Mouse (Mus musculus) adrenal gland, postnatal 25 days (tissue): ENCODE measurements around the gene Vill. TPM values are rescaled to one million over a fixed set of nuclear protein-coding genes. Genes with fewer than 3 reads are reported as not detected.

Experiments
- DNase-seq: peaks from one replicate; pipeline ENCODE4 v3.0.0; 2021; ENCODE audit warnings: mixed read lengths
- total RNA-seq: library from RNA; stranded (reverse); gene quantifications from 2 replicates; pipeline ENCODE4 v1.2.3, GENCODE M21; 2021

The Vill gene
- total RNA-seq, 1 experiment from 2014 or later: 1.7 TPM

- DNase-seq: no peak
Observed at GRCm38 (mm10) chr9:119034676-119035665, 17.6 kb upstream of the Vill start.

DNA sequence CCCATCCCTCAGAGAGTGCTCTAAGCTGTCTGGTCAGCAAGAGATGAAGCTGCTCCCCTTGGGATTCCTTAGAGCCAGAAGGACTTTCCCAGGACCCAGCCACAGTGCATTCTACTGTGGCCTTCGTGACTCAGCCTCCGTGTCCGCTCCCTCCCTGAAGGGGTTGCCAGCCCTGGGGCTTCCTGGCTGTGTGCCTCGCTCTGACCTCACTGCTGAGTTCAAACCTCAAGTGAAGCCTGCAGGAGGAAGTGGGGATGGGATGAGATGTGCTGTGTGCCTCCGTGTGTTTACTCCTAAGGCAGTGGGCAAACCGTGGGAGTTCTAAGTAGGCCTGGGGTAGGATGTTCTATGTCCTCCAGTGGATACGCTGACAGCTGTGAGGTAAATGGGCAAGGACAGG, 16.7 kb upstream of the Vill start:
- DNase-seq: peak; percentile 83

DNA sequence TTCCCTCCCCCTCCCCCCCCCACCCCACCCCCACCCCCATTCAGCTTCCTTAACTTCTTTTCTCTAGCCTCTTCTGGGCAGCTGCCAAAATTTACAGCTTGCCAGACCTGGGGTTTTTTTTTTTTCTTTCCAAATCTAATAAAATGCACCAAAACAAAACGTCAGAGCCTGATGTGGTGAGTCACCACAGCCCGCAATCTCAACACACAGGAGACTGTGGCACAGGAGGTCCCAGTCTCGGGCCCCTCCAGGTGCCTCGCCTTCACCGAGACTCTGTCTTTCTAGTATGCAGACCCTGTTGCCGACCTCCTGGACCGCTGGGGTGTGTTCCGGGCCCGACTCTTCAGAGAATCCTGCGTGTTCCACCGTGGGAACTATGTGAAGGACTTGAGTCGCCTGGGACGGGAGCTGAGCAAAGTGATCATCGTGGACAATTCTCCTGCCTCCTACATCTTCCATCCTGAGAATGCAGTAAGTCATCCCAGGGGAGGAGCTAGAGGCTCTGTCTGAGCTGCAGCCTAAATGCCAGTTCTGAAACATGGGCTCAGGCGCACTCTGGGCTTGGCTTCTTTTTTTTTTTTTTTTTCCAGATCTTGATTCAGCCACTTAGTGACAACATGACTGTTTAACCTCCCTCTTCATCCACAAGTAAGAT, 15.4 kb upstream of the Vill start:
- no peak for DNase-seq

- DNase-seq: no peak
Observed at GRCm38 (mm10) chr9:119038574-119038973, 14.0 kb upstream of the Vill start.

- DNase-seq: no peak
Observed at GRCm38 (mm10) chr9:119040101-119040775, 12.3 kb upstream of the Vill start.

GRCm38 (mm10) chr9:119048182-119048903, 4.2 kb upstream of the Vill start:
- DNase-seq: no peak

- DNase-seq: no peak
Observed at GRCm38 (mm10) chr9:119051158-119051557, 1.4 kb upstream of the Vill start.

- DNase-seq: no peak
Observed at GRCm38 (mm10) chr9:119053964-119054576, 1.5 kb downstream of the Vill start.

GRCm38 (mm10) chr9:119055336-119055735, 2.8 kb downstream of the Vill start:
- DNase-seq: no peak

DNA sequence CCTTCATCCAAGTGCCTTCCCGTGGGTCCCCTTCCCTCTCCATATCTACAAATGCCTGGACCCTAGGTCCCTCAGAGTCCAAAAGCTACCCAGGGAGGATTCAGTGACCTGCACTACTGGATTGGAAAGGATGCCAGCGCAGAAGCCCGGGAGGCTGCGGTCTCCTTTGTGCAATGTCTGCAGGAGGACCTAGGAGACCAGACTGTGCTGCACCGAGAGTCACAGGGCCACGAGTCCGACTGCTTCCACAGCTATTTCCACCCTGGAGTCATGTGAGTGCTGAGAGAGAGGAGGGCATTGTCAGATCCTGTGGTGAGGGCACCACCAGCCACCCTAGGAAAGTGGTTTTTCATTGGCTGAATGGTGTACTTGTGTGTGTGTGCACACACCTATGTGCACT, 5.7 kb downstream of the Vill start:
- DNase-seq: no peak

DNA sequence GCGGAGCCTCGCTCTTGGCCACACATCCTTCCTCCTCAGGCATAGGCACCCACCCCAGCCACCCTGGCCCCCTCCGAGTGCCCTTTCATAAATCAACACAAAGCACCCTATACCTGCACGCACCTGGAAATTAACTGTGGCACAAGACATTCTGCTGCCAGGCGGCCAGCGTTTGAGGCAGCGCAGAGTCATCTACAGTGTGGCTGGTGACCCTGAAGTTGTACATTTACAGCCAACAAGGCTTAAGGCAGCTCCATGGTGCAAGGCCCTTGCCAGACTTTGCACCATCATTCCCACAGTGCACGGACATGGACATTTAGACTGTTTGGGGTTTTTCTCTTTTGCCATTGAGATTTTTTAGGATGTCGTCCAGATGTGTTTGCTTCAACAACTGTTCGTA, 8.1 kb downstream of the Vill start:
- no peak for DNase-seq

DNA sequence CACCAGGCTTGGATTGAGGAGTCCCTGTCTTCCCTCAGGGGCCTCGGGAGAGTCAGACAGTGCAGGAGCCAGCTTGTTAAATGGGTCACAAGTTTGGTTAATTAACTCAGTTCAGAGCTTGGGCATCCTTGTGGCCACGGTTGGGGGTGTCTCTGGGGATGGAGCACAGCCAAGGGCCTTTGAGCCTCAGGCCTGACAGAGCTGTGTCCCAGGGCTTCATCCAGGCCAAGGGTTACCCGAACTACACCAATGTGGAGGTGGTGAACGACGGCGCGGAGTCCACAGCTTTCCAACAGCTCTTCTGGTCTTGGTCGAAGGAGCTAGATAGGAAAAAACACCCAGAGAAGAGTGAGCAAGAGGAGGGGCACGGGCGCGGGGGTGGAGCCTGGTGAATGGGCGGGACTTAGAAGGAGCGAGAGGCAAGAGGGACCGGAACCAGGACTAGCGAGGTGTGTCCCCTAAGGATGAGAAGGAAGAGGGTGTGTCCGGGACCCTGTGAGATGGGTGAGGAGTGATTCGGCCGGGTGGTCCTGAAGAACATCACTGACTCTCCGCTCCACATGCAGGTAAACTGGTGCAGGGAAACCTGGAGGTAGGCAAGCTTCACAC, 10.6 kb downstream of the Vill start:
- no peak for DNase-seq

GRCm38 (mm10) chr9:119064296-119064695, 11.7 kb downstream of the Vill start:
- DNase-seq: no peak

GRCm38 (mm10) chr9:119067601-119068000, 15.0 kb downstream of the Vill start:
- DNase-seq: peak; percentile 75

DNA sequence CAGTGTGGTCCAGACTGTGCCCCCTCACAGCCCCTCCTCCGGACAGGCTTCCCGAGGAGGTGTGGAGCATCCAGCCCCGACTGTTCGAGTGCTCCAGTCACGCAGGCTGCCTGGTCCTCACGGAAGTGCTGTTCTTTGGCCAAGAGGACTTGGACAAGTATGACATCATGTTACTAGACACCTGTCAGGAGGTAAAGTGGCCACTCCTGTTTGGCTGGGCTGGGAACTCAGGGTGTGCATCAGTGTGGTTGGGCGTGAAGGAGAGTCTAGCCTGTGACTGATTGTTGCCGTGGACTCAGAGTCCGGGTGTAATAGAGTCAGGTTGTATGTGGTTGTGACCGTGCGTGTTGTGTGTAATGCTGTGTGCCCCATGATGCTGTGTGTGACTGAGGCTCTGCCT, 15.7 kb downstream of the Vill start:
- no peak for DNase-seq

DNA sequence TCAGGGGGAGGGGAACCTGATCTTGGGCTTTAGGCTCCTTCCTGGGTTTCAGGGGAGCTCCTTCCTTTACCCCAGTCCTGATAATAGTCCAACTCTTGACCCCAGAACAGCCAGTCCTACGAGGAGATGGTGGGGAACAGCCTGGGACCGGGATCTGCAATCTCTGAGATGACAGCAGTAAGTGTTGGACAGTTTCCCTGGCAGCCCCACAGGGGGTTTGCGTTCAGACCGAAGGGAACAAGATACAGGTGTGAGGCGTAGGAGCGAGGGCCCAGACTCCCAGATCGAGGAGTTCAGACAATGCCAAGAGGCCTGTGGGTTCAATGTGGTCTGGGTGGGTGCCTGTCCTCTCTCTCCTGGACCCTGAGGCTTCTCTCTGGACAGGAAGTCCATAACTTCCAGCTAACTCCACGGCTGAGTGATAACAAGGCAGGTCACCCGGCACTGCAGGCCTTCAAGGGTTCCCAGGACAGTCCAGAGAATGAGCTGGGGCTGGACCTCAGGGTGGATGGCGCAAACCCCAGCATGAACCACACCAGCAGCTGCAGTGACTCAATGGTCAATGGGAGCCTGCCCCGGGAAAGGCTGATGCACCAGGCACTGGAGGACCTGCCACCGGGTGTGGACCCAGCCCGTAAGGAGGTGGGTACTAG, 17.7 kb downstream of the Vill start:
- DNase-seq: no peak

GRCm38 (mm10) chr9:119071786-119072185, 19.2 kb downstream of the Vill start:
- no peak for DNase-seq

DNA sequence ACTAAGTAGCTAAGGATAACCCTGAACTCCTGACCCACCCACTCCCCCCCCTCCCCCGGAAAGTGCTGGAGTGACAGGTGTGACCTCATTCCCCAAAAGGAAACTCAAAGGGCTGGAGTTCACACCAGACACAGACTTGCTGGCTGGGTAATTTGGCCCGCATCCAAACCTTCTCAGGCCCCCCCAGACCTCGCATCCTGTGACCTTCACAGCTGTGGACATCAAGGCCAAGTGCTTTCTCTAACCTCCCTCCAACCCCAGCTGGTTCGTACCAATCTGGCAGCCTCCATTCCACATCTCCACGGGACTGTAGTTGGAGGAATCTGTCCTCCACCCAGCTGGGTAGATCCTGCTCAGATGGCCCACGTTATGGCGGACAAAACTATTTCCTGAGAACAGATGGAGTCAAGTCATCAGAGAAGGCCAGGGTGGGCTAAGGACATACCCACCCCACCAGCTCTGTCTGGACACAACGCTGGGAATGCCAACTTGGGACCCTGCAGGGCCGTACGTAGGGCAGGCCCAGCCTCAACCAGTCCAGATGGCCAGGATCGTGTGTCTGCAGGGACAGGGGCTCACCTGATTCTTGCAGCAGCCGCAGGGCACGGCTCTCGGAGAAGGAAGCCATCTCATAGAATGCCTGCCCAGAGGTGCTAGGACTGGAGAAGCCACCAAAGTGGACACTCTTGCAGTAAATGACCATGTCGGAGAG, 20.8 kb downstream of the Vill start:
- DNase-seq: peak; percentile 33

- no peak for DNase-seq
Observed at GRCm38 (mm10) chr9:119075685-119076084, 23.1 kb downstream of the Vill start.

DNA sequence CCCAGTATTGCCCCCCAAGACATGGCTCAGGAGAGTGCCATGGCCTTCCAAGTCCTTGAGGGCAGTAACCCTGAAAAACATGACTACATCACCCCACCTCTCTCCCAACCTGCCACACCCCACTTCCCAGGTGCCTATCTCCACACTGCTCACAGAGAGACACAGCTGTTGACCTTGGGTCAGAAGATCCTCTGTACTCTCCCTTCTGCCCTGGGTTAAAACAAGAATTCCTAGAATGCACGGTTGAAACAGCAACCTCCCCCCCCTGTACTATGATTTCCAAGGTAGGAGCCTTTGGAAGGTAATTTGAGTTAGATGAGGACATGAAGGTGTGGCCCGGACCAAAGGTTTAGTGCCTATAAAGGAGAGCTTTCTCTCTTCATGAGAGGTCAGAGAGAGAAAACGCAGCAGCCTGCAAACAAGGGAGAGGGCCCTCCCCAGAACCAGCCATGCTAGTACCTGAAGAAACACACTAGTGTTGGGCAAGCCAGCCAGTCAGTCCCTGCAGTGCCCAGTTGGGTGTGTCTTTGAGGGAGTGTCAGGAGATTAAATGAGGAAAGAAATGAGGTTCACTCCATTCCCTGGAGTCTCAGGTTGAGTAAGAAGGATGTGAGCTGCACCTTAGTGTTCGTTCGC, 27.6 kb downstream of the Vill start:
- no peak for DNase-seq
